Mouse (Mus musculus): Measurements from ENCODE around the gene Fnd3c2. TPM values are rescaled to one million over a fixed set of nuclear protein-coding genes. Genes with fewer than 3 reads are reported as not detected.
"Not testable (repeated sequence)": the region's sequence is repeated elsewhere in the genome, so short reads cannot be mapped to it uniquely, and the experiment has no call there.

The Fnd3c2 gene
- polyA plus RNA-seq, 1 experiment = not detected

DNA sequence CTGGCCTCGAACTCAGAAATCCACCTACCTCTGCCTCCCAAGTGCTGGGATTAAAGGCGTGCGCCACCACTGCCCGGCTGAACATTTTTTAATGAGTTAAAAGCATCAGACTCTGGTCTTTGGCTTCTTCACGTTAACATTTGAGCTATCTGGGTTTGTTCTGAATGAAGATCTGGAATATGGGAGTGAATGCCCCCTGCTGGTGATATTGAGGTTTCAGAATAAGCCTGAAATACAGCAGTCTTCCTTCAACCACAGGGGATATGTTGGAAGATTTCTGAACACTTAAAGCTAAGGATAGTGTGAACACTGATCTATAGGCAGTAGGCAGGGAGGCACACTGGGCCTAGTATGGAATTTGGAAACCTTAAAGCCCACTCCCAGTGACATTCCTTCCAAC, 56.3 kb downstream of the Fnd3c2 start:
- Histone ChIP-seq H3K27me3 (ENCODE audit: control insufficient read depth, insufficient read depth, insufficient read length) (no peaks in the 10 kb centered on the region), H3ac (ENCODE audit: control insufficient read depth, insufficient read length) (no peak overlapping the region), H3K79me2 (ENCODE audit: control insufficient read depth, insufficient read depth) (peaks cover 14% of the 10 kb centered on the region), H3K36me3 (ENCODE audit: control insufficient read depth, insufficient read depth) (peaks cover 36% of the 10 kb centered on the region), H3K4me3 (no peak overlapping the region), H3K4me2 (ENCODE audit: low read depth) (no peak overlapping the region)
- TF ChIP-seq POLR2A (IDR thresholded peaks at IDR 0.05; ENCODE audit: insufficient read length, low read depth) = no peak

DNA sequence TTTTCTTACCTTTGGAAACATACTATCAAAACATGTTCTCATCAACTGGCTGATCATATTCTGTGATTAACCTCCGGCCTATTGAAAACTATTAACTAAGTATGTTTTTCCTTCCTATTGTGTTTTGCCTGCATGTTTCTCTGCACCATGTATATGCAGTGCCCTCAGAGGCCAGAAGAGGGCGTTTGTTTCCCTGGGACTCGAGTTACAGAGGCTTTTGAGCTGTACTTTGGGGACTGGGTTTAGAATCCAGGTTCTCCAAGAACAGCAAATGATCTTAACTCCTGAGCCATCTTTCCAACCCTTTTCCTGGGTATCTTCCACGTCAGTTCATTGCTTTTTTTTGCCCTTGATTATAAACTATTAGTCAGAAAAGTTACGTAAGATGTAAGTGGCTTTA, 57.9 kb downstream of the Fnd3c2 start:
- no peaks in the 10 kb centered on the region for H3K27me3 ChIP-seq (ENCODE audit: control insufficient read depth, insufficient read depth, insufficient read length)
- no peak overlapping the region for H3K4me2 ChIP-seq (ENCODE audit: low read depth)

DNA sequence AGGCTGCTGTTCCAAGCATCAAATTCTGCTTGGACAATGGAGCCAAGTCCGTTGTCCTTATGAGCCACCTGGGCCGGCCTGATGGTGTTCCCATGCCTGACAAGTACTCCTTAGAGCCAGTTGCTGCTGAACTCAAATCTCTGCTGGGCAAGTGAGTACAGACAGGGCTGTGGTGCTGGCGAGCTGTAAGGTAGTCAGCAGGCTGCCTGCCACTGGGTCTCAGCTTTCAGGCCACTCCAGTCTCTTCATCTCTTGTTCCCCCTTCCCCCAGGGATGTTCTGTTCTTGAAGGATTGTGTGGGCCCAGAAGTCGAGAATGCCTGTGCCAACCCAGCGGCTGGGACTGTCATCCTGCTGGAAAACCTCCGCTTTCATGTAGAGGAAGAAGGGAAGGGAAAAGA, 60.8 kb downstream of the Fnd3c2 start:
- Histone ChIP-seq H3K79me2 (ENCODE audit: control insufficient read depth, insufficient read depth) (peaks cover 57% of the 10 kb centered on the region), H3K36me3 (ENCODE audit: control insufficient read depth, insufficient read depth) (peaks cover 32% of the 10 kb centered on the region)
- not testable (repeated sequence) for H3K27me3 ChIP-seq (ENCODE audit: control insufficient read depth, insufficient read depth, insufficient read length); H3ac ChIP-seq (ENCODE audit: control insufficient read depth, insufficient read length); H3K4me3 ChIP-seq; H3K4me2 ChIP-seq (ENCODE audit: low read depth)

More for the DNA sequence above, 57.9 kb downstream of the Fnd3c2 start:
- no peak overlapping the region for H3ac ChIP-seq (ENCODE audit: control insufficient read depth, insufficient read length)
- H3K79me2 ChIP-seq (ENCODE audit: control insufficient read depth, insufficient read depth) = peaks cover 27% of the 10 kb centered on the region
- no peak overlapping the region for H3K4me3 ChIP-seq
- peaks cover 42% of the 10 kb centered on the region for H3K36me3 ChIP-seq (ENCODE audit: control insufficient read depth, insufficient read depth)
- no peak for TF ChIP-seq REST (IDR thresholded peaks at IDR 0.05; ENCODE audit: insufficient read depth, insufficient read length)
- TF ChIP-seq USF1 (IDR thresholded peaks at IDR 0.05; ENCODE audit: low read depth) = no peak

DNA sequence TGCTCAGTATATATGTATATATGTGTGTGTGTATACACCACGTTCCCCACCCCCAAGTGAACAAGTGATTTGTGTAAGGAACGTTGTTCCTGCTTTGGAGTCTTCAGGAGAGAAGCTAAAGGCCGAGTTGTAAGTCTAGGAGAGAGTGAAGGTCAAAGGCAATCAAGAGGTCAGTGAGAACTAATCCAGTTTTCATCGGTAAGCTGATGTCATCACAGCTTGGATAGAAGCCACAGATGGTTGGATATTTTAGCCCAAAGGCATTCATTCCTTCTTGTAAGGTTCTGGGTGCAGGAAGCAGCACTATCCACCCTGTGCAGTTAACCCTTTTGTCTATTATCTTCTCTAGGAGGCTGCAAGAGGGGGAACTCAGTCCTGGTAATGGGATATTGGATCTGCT, 65.1 kb downstream of the Fnd3c2 start:
- Histone ChIP-seq H3K27me3 (ENCODE audit: control insufficient read depth, insufficient read depth, insufficient read length) (no peaks in the 10 kb centered on the region), H3K4me2 (ENCODE audit: low read depth) (peak overlapping the region; percentile 86), H3K4me3 (peak overlapping the region; percentile 80), H3ac (ENCODE audit: control insufficient read depth, insufficient read length) (no peak overlapping the region), H3K79me2 (ENCODE audit: control insufficient read depth, insufficient read depth) (peaks cover 67% of the 10 kb centered on the region), H3K36me3 (ENCODE audit: control insufficient read depth, insufficient read depth) (peaks cover 12% of the 10 kb centered on the region)
- no peak for TF ChIP-seq TCF12 (IDR thresholded peaks at IDR 0.05; ENCODE audit: insufficient read depth, poor library complexity, severe bottlenecking)
- no peak for TF ChIP-seq MAX (IDR thresholded peaks at IDR 0.05; ENCODE audit: low read depth)
- no peak for TF ChIP-seq SRF (IDR thresholded peaks at IDR 0.05; ENCODE audit: control insufficient read depth, insufficient read length, low read depth)
- TF ChIP-seq MYOD1 (IDR thresholded peaks at IDR 0.05; ENCODE audit: control insufficient read depth in 1 of 3, insufficient read length in 2 of 3, low read depth in 2 of 3) = no peak
- no peak for TF ChIP-seq USF1 (IDR thresholded peaks at IDR 0.05; ENCODE audit: low read depth)
- TF ChIP-seq TCF3 (IDR thresholded peaks at IDR 0.05; ENCODE audit: insufficient read length, low read depth) = no peak
- no peak for TF ChIP-seq E2F4 (IDR thresholded peaks at IDR 0.05; ENCODE audit: insufficient read depth)
- no peak for TF ChIP-seq POLR2A (IDR thresholded peaks at IDR 0.05; ENCODE audit: insufficient read length, low read depth)
- no peak for TF ChIP-seq CEBPB (IDR thresholded peaks at IDR 0.05; ENCODE audit: insufficient read depth, poor library complexity, severe bottlenecking)
- no peak for TF ChIP-seq REST (IDR thresholded peaks at IDR 0.05; ENCODE audit: insufficient read depth, insufficient read length)
- TF ChIP-seq MYOG (IDR thresholded peaks at IDR 0.05; ENCODE audit: control insufficient read depth in 1 of 3, insufficient read depth in 1 of 3, insufficient read length in 2 of 3, low read depth in 2 of 3) = no peak
- no peak for TF ChIP-seq POLR2AphosphoS2 (IDR thresholded peaks at IDR 0.05; ENCODE audit: insufficient read length, low read depth)

DNA sequence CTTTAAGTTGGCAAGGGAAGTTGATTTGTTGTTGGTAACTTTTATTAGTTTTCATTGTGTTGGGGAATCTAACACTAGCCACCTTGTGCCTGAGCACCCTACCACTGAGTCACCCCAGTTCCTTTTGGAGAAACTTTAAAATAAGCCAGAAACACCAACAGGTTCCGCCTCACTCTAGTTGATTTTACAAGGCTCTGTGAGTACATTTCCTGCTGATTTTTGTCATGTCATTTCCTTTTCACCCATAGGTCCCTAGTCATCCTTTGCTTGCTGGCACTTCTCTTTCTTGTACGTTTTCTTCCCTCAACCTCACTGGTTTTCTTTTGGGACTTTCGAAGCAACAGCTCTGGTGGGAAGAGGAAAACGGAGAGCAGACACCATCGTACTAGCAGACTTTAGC, 65.8 kb downstream of the Fnd3c2 start:
- Histone ChIP-seq H3K4me2 (ENCODE audit: low read depth) (peak overlapping the region; percentile 86), H3K27me3 (ENCODE audit: control insufficient read depth, insufficient read depth, insufficient read length) (no peaks in the 10 kb centered on the region), H3K4me3 (peak overlapping the region; percentile 80), H3K36me3 (ENCODE audit: control insufficient read depth, insufficient read depth) (peaks cover 12% of the 10 kb centered on the region), H3ac (ENCODE audit: control insufficient read depth, insufficient read length) (no peak overlapping the region), H3K79me2 (ENCODE audit: control insufficient read depth, insufficient read depth) (peaks cover 65% of the 10 kb centered on the region)
- TF ChIP-seq USF1 (IDR thresholded peaks at IDR 0.05; ENCODE audit: low read depth) (no peak), CEBPB (IDR thresholded peaks at IDR 0.05; ENCODE audit: insufficient read depth, poor library complexity, severe bottlenecking) (no peak), E2F4 (IDR thresholded peaks at IDR 0.05; ENCODE audit: insufficient read depth) (no peak), MYOG (IDR thresholded peaks at IDR 0.05; ENCODE audit: control insufficient read depth in 1 of 3, insufficient read depth in 1 of 3, insufficient read length in 2 of 3, low read depth in 2 of 3) (no peak), POLR2A (IDR thresholded peaks at IDR 0.05; ENCODE audit: insufficient read length, low read depth) (no peak), TCF3 (IDR thresholded peaks at IDR 0.05; ENCODE audit: insufficient read length, low read depth) (no peak), POLR2AphosphoS2 (IDR thresholded peaks at IDR 0.05; ENCODE audit: insufficient read length, low read depth) (no peak), MYOD1 (IDR thresholded peaks at IDR 0.05; ENCODE audit: control insufficient read depth in 1 of 3, insufficient read length in 2 of 3, low read depth in 2 of 3) (no peak), TCF12 (IDR thresholded peaks at IDR 0.05; ENCODE audit: insufficient read depth, poor library complexity, severe bottlenecking) (no peak), SRF (IDR thresholded peaks at IDR 0.05; ENCODE audit: control insufficient read depth, insufficient read length, low read depth) (no peak)

DNA sequence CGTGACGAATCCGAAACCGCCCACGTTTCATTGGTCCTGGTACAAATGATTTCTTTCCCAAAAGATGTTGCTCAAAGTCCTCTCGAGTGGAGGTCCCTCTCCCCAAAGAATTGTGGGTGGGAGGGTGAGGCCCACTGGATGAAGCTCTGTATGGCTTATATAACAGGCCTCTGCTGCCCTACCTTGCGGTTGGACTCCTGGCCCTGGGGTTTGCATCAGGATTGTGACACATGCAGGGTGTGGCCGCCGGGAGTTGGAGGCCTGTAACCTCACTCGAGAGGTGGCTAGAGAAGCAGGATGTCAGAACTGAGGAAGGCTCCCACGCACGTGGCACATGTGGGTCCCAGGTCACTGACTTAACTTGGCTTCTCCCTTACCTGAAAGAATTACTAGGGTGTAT, 67.4 kb downstream of the Fnd3c2 start:
- H3K4me2 ChIP-seq (ENCODE audit: low read depth) = peak overlapping the region; percentile 86
- peaks cover 56% of the 10 kb centered on the region for H3K79me2 ChIP-seq (ENCODE audit: control insufficient read depth, insufficient read depth)
- peaks cover 5% of the 10 kb centered on the region for H3K36me3 ChIP-seq (ENCODE audit: control insufficient read depth, insufficient read depth)
- no peak for TF ChIP-seq TCF3 (IDR thresholded peaks at IDR 0.05; ENCODE audit: insufficient read length, low read depth)
- TF ChIP-seq MYOD1 (IDR thresholded peaks at IDR 0.05; ENCODE audit: control insufficient read depth in 1 of 3, insufficient read length in 2 of 3, low read depth in 2 of 3) = no peak
- no peak for TF ChIP-seq REST (IDR thresholded peaks at IDR 0.05; ENCODE audit: insufficient read depth, insufficient read length)
- TF ChIP-seq POLR2A (IDR thresholded peaks at IDR 0.05; ENCODE audit: insufficient read length, low read depth) = no peak
- TF ChIP-seq TCF12 (IDR thresholded peaks at IDR 0.05; ENCODE audit: insufficient read depth, poor library complexity, severe bottlenecking) = no peak
- TF ChIP-seq POLR2AphosphoS2 (IDR thresholded peaks at IDR 0.05; ENCODE audit: insufficient read length, low read depth) = no peak
- TF ChIP-seq SRF (IDR thresholded peaks at IDR 0.05; ENCODE audit: control insufficient read depth, insufficient read length, low read depth) = no peak
- TF ChIP-seq MYOG (IDR thresholded peaks at IDR 0.05; ENCODE audit: control insufficient read depth in 1 of 3, insufficient read depth in 1 of 3, insufficient read length in 2 of 3, low read depth in 2 of 3) = no peak
- no peak for TF ChIP-seq MAX (IDR thresholded peaks at IDR 0.05; ENCODE audit: low read depth)
- TF ChIP-seq USF1 (IDR thresholded peaks at IDR 0.05; ENCODE audit: low read depth) = no peak
- no peak for TF ChIP-seq E2F4 (IDR thresholded peaks at IDR 0.05; ENCODE audit: insufficient read depth)
- TF ChIP-seq CEBPB (IDR thresholded peaks at IDR 0.05; ENCODE audit: insufficient read depth, poor library complexity, severe bottlenecking) = no peak
- H3K27me3 ChIP-seq (ENCODE audit: control insufficient read depth, insufficient read depth, insufficient read length) = no peaks in the 10 kb centered on the region
- H3ac ChIP-seq (ENCODE audit: control insufficient read depth, insufficient read length) = peak overlapping the region; percentile 57
- peak overlapping the region; percentile 80 for H3K4me3 ChIP-seq
